Mouse (Mus musculus) hindbrain, embryonic 15.5 days (tissue): Measurements from ENCODE around the gene Flad1. TPM values are rescaled to one million over a fixed set of nuclear protein-coding genes. Genes with fewer than 3 reads are reported as not detected.
A peak's percentile ranks its signal among the peaks of the same experiment; 100 is the strongest.

Source experiments
- ATAC-seq: fragments of 200-750 bp; cut with Nextera tagmentation; 2 replicates; pipeline ENCODE4 v1.8.0; 2017; ENCODE audit warnings: low read depth, moderate number of reproducible peaks, moderate TSS enrichment; ENCODE audit not compliant: low FRiP score
- H3K27ac ChIP-seq: fragments of 300-500 bp; sonication (generic); replicated peaks from 2 replicates; pipeline ENCODE4 v1.5.1; 2015; ENCODE audit warnings: mild to moderate bottlenecking, inconsistent platforms
- H3K27me3 ChIP-seq: fragments of 300-500 bp; sonication (generic); 2 replicates; pipeline ENCODE4 v1.6.1; 2015; ENCODE audit warnings: control low read depth, inconsistent platforms
- H3K36me3 ChIP-seq: fragments of 300-500 bp; sonication (generic); 2 replicates; pipeline ENCODE4 v1.6.1; 2015; ENCODE audit warnings: control low read depth, inconsistent platforms
- H3K4me1 ChIP-seq: fragments of 300-500 bp; sonication (generic); replicated peaks from 2 replicates; pipeline ENCODE4 v1.6.1; 2015; ENCODE audit warnings: control low read depth, inconsistent platforms
- H3K4me2 ChIP-seq: fragments of 300-500 bp; sonication (generic); 2 replicates; pipeline ENCODE4 v1.6.1; 2015; ENCODE audit warnings: moderate library complexity, mild to moderate bottlenecking, inconsistent platforms
- H3K4me3 ChIP-seq: fragments of 300-500 bp; sonication (generic); 2 replicates; pipeline ENCODE4 v1.5.1; 2015; ENCODE audit warnings: mild to moderate bottlenecking, inconsistent platforms
- H3K9ac ChIP-seq: fragments of 300-500 bp; sonication (generic); 2 replicates; pipeline ENCODE4 v1.6.1; 2015; ENCODE audit warnings: inconsistent platforms
- H3K9me3 ChIP-seq: fragments of 300-500 bp; sonication (generic); 2 replicates; pipeline ENCODE4 v1.6.1; 2016; ENCODE audit warnings: control low read depth, inconsistent platforms
- WGBS: fragments of 180-500 bp; shearing (Covaris S2); methylation state at CpG from one replicate; pipeline ENCODE4 v1.1.7; 2015; 5-methylcytosine and 5-hydroxymethylcytosine counted together
- polyA plus RNA-seq: library from polyadenylated mRNA; unstranded; fragments of >200 nt; fragmentation: Nextera tagmentation; extraction: Ambion mirVana; gene quantifications from 2 replicates; pipeline ENCODE4 v1.2.1, GENCODE M21; 2015

Gene Flad1
- polyA plus RNA-seq, 1 experiment from 2014 or later, result 33.3 TPM

GRCm38 (mm10) chr3:89422556-89423205 is 11.0 kb upstream of the Flad1 start:
- peak overlapping the region; percentile 58 for H3K4me2 ChIP-seq
- no peak overlapping the region for H3K27ac ChIP-seq
- WGBS, result 75% methylated on average over 6 of the region's 6 CpGs
- no peaks in the 10 kb centered on the region for H3K9me3 ChIP-seq
- H3K27me3 ChIP-seq, result no peaks in the 10 kb centered on the region
- peaks cover 28% of the 10 kb centered on the region for H3K4me1 ChIP-seq
- ATAC-seq, result no peak
- H3K36me3 ChIP-seq, result no peaks in the 10 kb centered on the region
- peak overlapping the region; percentile 34; the same call in 1 of the 2 replicates for H3K4me3 ChIP-seq
- H3K9ac ChIP-seq, result no peak overlapping the region

GRCm38 (mm10) chr3:89421810-89422473 is 10.3 kb upstream of the Flad1 start:
- Histone ChIP-seq H3K36me3 (no peaks in the 10 kb centered on the region), H3K9me3 (no peaks in the 10 kb centered on the region), H3K27me3 (no peaks in the 10 kb centered on the region), H3K27ac (peak overlapping the region; percentile 31; the same call in 1 of the 2 replicates), H3K4me2 (peak overlapping the region; percentile 58), H3K4me1 (peaks cover 34% of the 10 kb centered on the region), H3K4me3 (peak overlapping the region; percentile 34), H3K9ac (peak overlapping the region; percentile 50)
- no peak for ATAC-seq
- 9% methylated on average over 22 of the region's 22 CpGs for WGBS

GRCm38 (mm10) chr3:89421002-89421774 is 9.5 kb upstream of the Flad1 start:
- Histone ChIP-seq H3K4me1 (peaks cover 40% of the 10 kb centered on the region), H3K27ac (peak overlapping the region; percentile 31), H3K9ac (peak overlapping the region; percentile 50), H3K36me3 (no peaks in the 10 kb centered on the region), H3K9me3 (no peaks in the 10 kb centered on the region), H3K27me3 (no peaks in the 10 kb centered on the region), H3K4me2 (peak overlapping the region; percentile 58), H3K4me3 (peak overlapping the region; percentile 34)
- 3% methylated on average over 11 of the region's 11 CpGs for WGBS
- ATAC-seq, result peak; percentile 35; the same call in 1 of the 2 replicates

- Histone ChIP-seq H3K9ac (no peak overlapping the region), H3K9me3 (no peaks in the 10 kb centered on the region), H3K4me3 (no peak overlapping the region), H3K27ac (peak overlapping the region; percentile 15), H3K27me3 (no peaks in the 10 kb centered on the region), H3K4me2 (no peak overlapping the region; the same call in 1 of the 2 replicates), H3K36me3 (no peaks in the 10 kb centered on the region), H3K4me1 (peaks cover 40% of the 10 kb centered on the region)
- WGBS, result 61% methylated on average over 2 of the region's 2 CpGs
- ATAC-seq, result no peak
Measured at GRCm38 (mm10) chr3:89420421-89420820, 8.8 kb upstream of the Flad1 start.

- 38% methylated on average over 3 of the region's 3 CpGs for WGBS
- H3K4me1 ChIP-seq, result peaks cover 40% of the 10 kb centered on the region
- peaks cover 3% of the 10 kb centered on the region for H3K36me3 ChIP-seq
- H3K9ac ChIP-seq, result peak overlapping the region; percentile 56; the same call in 1 of the 2 replicates
- no peaks in the 10 kb centered on the region for H3K27me3 ChIP-seq
- H3K4me2 ChIP-seq, result peak overlapping the region; percentile 96
- ATAC-seq, result no peak
- peak overlapping the region; percentile 64 for H3K4me3 ChIP-seq
- H3K9me3 ChIP-seq, result no peaks in the 10 kb centered on the region
- peak overlapping the region; percentile 89 for H3K27ac ChIP-seq
Measured at GRCm38 (mm10) chr3:89419981-89420380, 8.3 kb upstream of the Flad1 start.

GRCm38 (mm10) chr3:89419571-89419970 is 7.9 kb upstream of the Flad1 start:
- peaks cover 40% of the 10 kb centered on the region for H3K4me1 ChIP-seq
- no peak for ATAC-seq
- peak overlapping the region; percentile 89 for H3K27ac ChIP-seq
- H3K9ac ChIP-seq, result peak overlapping the region; percentile 56
- no peaks in the 10 kb centered on the region for H3K9me3 ChIP-seq
- no peaks in the 10 kb centered on the region for H3K27me3 ChIP-seq
- 4% methylated on average over 9 of the region's 9 CpGs for WGBS
- H3K4me3 ChIP-seq, result peak overlapping the region; percentile 64
- H3K4me2 ChIP-seq, result peak overlapping the region; percentile 96
- H3K36me3 ChIP-seq, result peaks cover 7% of the 10 kb centered on the region

GRCm38 (mm10) chr3:89418861-89419250 is 7.2 kb upstream of the Flad1 start:
- Histone ChIP-seq H3K9ac (peak overlapping the region; percentile 56), H3K4me3 (peak overlapping the region; percentile 64), H3K27ac (peak overlapping the region; percentile 89), H3K9me3 (no peaks in the 10 kb centered on the region), H3K4me2 (peak overlapping the region; percentile 96), H3K36me3 (peaks cover 11% of the 10 kb centered on the region), H3K4me1 (peaks cover 40% of the 10 kb centered on the region), H3K27me3 (no peaks in the 10 kb centered on the region)
- 0% methylated on average over 16 of the region's 16 CpGs for WGBS
- peak; percentile 9; the same call in 1 of the 2 replicates for ATAC-seq

GRCm38 (mm10) chr3:89418170-89418860 is 6.6 kb upstream of the Flad1 start, which contains the start of the genes Cks1b and Shc1:
Gene Cks1b (minus strand): TSS chr3:89418383.
Gene Shc1 (plus strand): TSS chr3:89418443.
- Histone ChIP-seq H3K36me3 (peaks cover 11% of the 10 kb centered on the region), H3K9ac (peak within 1 kb of the TSS; percentile 56), H3K4me3 (peak within 1 kb of the TSS; percentile 64), H3K4me2 (peak within 1 kb of the TSS; percentile 96), H3K27ac (peak within 1 kb of the TSS; percentile 89), H3K4me1 (peaks cover 40% of the 10 kb centered on the region), H3K27me3 (no peaks in the 10 kb centered on the region), H3K9me3 (no peaks in the 10 kb centered on the region)
- under 1% methylated on average over 39 of the region's 39 CpGs for WGBS
- peak; percentile 97 for ATAC-seq

GRCm38 (mm10) chr3:89417840-89418169 is 6.1 kb upstream of the Flad1 start:
- no peaks in the 10 kb centered on the region for H3K9me3 ChIP-seq
- peak overlapping the region; percentile 2; the same call in 1 of the 2 replicates for H3K9ac ChIP-seq
- H3K4me3 ChIP-seq, result peak overlapping the region; percentile 64
- WGBS, result 0% methylated on average over 20 of the region's 20 CpGs
- peak overlapping the region; percentile 62 for H3K27ac ChIP-seq
- ATAC-seq, result peak; percentile 63
- peaks cover 11% of the 10 kb centered on the region for H3K36me3 ChIP-seq
- H3K27me3 ChIP-seq, result no peaks in the 10 kb centered on the region
- H3K4me1 ChIP-seq, result peaks cover 40% of the 10 kb centered on the region
- peak overlapping the region; percentile 96 for H3K4me2 ChIP-seq

GRCm38 (mm10) chr3:89417131-89417530 is 5.5 kb upstream of the Flad1 start:
- H3K9ac ChIP-seq, result peak overlapping the region; percentile 2; the same call in 1 of the 2 replicates
- H3K4me1 ChIP-seq, result peaks cover 43% of the 10 kb centered on the region
- H3K36me3 ChIP-seq, result peaks cover 11% of the 10 kb centered on the region
- peak overlapping the region; percentile 62 for H3K27ac ChIP-seq
- ATAC-seq, result no peak
- WGBS, result 33% methylated on average over 2 of the region's 2 CpGs
- H3K4me3 ChIP-seq, result peak overlapping the region; percentile 64
- H3K4me2 ChIP-seq, result peak overlapping the region; percentile 96
- H3K27me3 ChIP-seq, result no peaks in the 10 kb centered on the region
- no peaks in the 10 kb centered on the region for H3K9me3 ChIP-seq

GRCm38 (mm10) chr3:89416158-89416557 is 4.5 kb upstream of the Flad1 start:
- Histone ChIP-seq H3K4me3 (no peak overlapping the region), H3K9ac (no peak overlapping the region), H3K27me3 (no peaks in the 10 kb centered on the region), H3K9me3 (no peaks in the 10 kb centered on the region), H3K27ac (no peak overlapping the region), H3K36me3 (peaks cover 11% of the 10 kb centered on the region), H3K4me1 (peaks cover 36% of the 10 kb centered on the region), H3K4me2 (no peak overlapping the region)
- 95% methylated on average over 8 of the region's 8 CpGs for WGBS
- no peak for ATAC-seq
